Mouse (Mus musculus): ENCODE data around the gene Kcnd3. TPM values are rescaled to one million over a fixed set of nuclear protein-coding genes. Genes with fewer than 3 reads are reported as not detected.

Kcnd3 gene
- polyA plus RNA-seq, 1 experiment, result 21.2 TPM

GRCm38 (mm10) chr3:105412681-105413080 is 39.4 kb upstream of the Kcnd3 start:
- TF ChIP-seq POLR2A (IDR thresholded peaks at IDR 0.05; ENCODE audit: extremely low read depth, insufficient read depth, low read length) (no peak), CTCF (IDR thresholded peaks at IDR 0.05; ENCODE audit: extremely low read depth, insufficient read depth, low read length) (no peak)
- Histone ChIP-seq H3K27ac (ENCODE audit: insufficient read depth, low read length) (no peak overlapping the region), H3K4me1 (ENCODE audit: control insufficient read depth, insufficient read depth, low read length) (no peaks in the 10 kb centered on the region; the same call in 1 of the 2 replicates), H3K4me3 (ENCODE audit: insufficient read depth, low read length) (no peak overlapping the region)

GRCm38 (mm10) chr3:105418441-105418840 is 33.7 kb upstream of the Kcnd3 start:
- Histone ChIP-seq H3K4me1 (ENCODE audit: control insufficient read depth, insufficient read depth, low read length) (no peaks in the 10 kb centered on the region), H3K4me3 (ENCODE audit: insufficient read depth, low read length) (no peak overlapping the region), H3K27ac (ENCODE audit: insufficient read depth, low read length) (no peak overlapping the region)
- TF ChIP-seq POLR2A (IDR thresholded peaks at IDR 0.05; ENCODE audit: extremely low read depth, insufficient read depth, low read length) (no peak), CTCF (IDR thresholded peaks at IDR 0.05; ENCODE audit: extremely low read depth, insufficient read depth, low read length) (no peak)

GRCm38 (mm10) chr3:105422391-105422790 is 29.7 kb upstream of the Kcnd3 start:
- Histone ChIP-seq H3K27ac (ENCODE audit: insufficient read depth, low read length) (no peak overlapping the region), H3K4me1 (ENCODE audit: control insufficient read depth, insufficient read depth, low read length) (no peaks in the 10 kb centered on the region), H3K4me3 (ENCODE audit: insufficient read depth, low read length) (no peak overlapping the region)
- no peak for TF ChIP-seq CTCF (IDR thresholded peaks at IDR 0.05; ENCODE audit: extremely low read depth, insufficient read depth, low read length)
- TF ChIP-seq POLR2A (IDR thresholded peaks at IDR 0.05; ENCODE audit: extremely low read depth, insufficient read depth, low read length), result no peak

GRCm38 (mm10) chr3:105423427-105423826 is 28.7 kb upstream of the Kcnd3 start:
- no peaks in the 10 kb centered on the region for H3K4me1 ChIP-seq (ENCODE audit: control insufficient read depth, insufficient read depth, low read length)
- H3K27ac ChIP-seq (ENCODE audit: insufficient read depth, low read length), result no peak overlapping the region
- H3K4me3 ChIP-seq (ENCODE audit: insufficient read depth, low read length), result no peak overlapping the region
- TF ChIP-seq POLR2A (IDR thresholded peaks at IDR 0.05; ENCODE audit: extremely low read depth, insufficient read depth, low read length), result no peak
- TF ChIP-seq CTCF (IDR thresholded peaks at IDR 0.05; ENCODE audit: extremely low read depth, insufficient read depth, low read length), result no peak

- TF ChIP-seq POLR2A (IDR thresholded peaks at IDR 0.05; ENCODE audit: extremely low read depth, insufficient read depth, low read length) (no peak), CTCF (IDR thresholded peaks at IDR 0.05; ENCODE audit: extremely low read depth, insufficient read depth, low read length) (no peak)
- Histone ChIP-seq H3K4me3 (ENCODE audit: insufficient read depth, low read length) (no peak overlapping the region), H3K27ac (ENCODE audit: insufficient read depth, low read length) (no peak overlapping the region), H3K4me1 (ENCODE audit: control insufficient read depth, insufficient read depth, low read length) (no peaks in the 10 kb centered on the region)
Measured at GRCm38 (mm10) chr3:105428586-105428985, 23.5 kb upstream of the Kcnd3 start.

GRCm38 (mm10) chr3:105436383-105436782 is 15.7 kb upstream of the Kcnd3 start:
- Histone ChIP-seq H3K4me1 (ENCODE audit: control insufficient read depth, insufficient read depth, low read length) (no peaks in the 10 kb centered on the region; the same call in 1 of the 2 replicates), H3K4me3 (ENCODE audit: insufficient read depth, low read length) (no peak overlapping the region), H3K27ac (ENCODE audit: insufficient read depth, low read length) (no peak overlapping the region)
- TF ChIP-seq POLR2A (IDR thresholded peaks at IDR 0.05; ENCODE audit: extremely low read depth, insufficient read depth, low read length), result no peak
- no peak for TF ChIP-seq CTCF (IDR thresholded peaks at IDR 0.05; ENCODE audit: extremely low read depth, insufficient read depth, low read length)

- no peak overlapping the region for H3K4me3 ChIP-seq (ENCODE audit: insufficient read depth, low read length)
- H3K27ac ChIP-seq (ENCODE audit: insufficient read depth, low read length), result no peak overlapping the region
- no peaks in the 10 kb centered on the region; the same call in 1 of the 2 replicates for H3K4me1 ChIP-seq (ENCODE audit: control insufficient read depth, insufficient read depth, low read length)
- no peak for TF ChIP-seq POLR2A (IDR thresholded peaks at IDR 0.05; ENCODE audit: extremely low read depth, insufficient read depth, low read length)
- TF ChIP-seq CTCF (IDR thresholded peaks at IDR 0.05; ENCODE audit: extremely low read depth, insufficient read depth, low read length), result no peak
Measured at GRCm38 (mm10) chr3:105436971-105437370, 15.2 kb upstream of the Kcnd3 start.

- Histone ChIP-seq H3K27ac (ENCODE audit: insufficient read depth, low read length) (no peak overlapping the region), H3K4me1 (ENCODE audit: control insufficient read depth, insufficient read depth, low read length) (no peaks in the 10 kb centered on the region), H3K4me3 (ENCODE audit: insufficient read depth, low read length) (no peak overlapping the region)
- TF ChIP-seq POLR2A (IDR thresholded peaks at IDR 0.05; ENCODE audit: extremely low read depth, insufficient read depth, low read length) (no peak), CTCF (IDR thresholded peaks at IDR 0.05; ENCODE audit: extremely low read depth, insufficient read depth, low read length) (0 out of 2 replicates have a peak, but pooled peaks have one; percentile 9)
Measured at GRCm38 (mm10) chr3:105440873-105441495, 11.1 kb upstream of the Kcnd3 start.

GRCm38 (mm10) chr3:105450641-105451470 is 1.3 kb upstream of the Kcnd3 start:
- TF ChIP-seq CTCF (IDR thresholded peaks at IDR 0.05; ENCODE audit: extremely low read depth, insufficient read depth, low read length) (peak; percentile 61), POLR2A (IDR thresholded peaks at IDR 0.05; ENCODE audit: extremely low read depth, insufficient read depth, low read length) (no peak)
- peaks cover 13% of the 10 kb centered on the region for H3K4me1 ChIP-seq (ENCODE audit: control insufficient read depth, insufficient read depth, low read length)
- H3K27ac ChIP-seq (ENCODE audit: insufficient read depth, low read length), result 0 out of 2 replicates have a peak overlapping the region, but pooled peaks have one; percentile 2
- H3K4me3 ChIP-seq (ENCODE audit: insufficient read depth, low read length), result peak overlapping the region; percentile 75
